Mouse (Mus musculus): ENCODE measurements around the gene Rasd1.

- no peak for TF ChIP-seq MEF2A (IDR thresholded peaks at IDR 0.05; ENCODE audit: extremely low read depth, insufficient replicate concordance, low read depth, low read length, poor library complexity, severe bottlenecking)
- TF ChIP-seq MYC (IDR thresholded peaks at IDR 0.05; ENCODE audit: low read depth, low read length), result no peak
- TF ChIP-seq POLR2A (IDR thresholded peaks at IDR 0.05; ENCODE audit: control insufficient read depth in 1 of 2, insufficient read depth in 1 of 2, low read depth in 1 of 2, low read length in 2 of 2, poor library complexity in 1 of 2), result no peak
- no peak for TF ChIP-seq CHD2 (IDR thresholded peaks at IDR 0.05; ENCODE audit: low read length)
- TF ChIP-seq ELF1 (IDR thresholded peaks at IDR 0.05; ENCODE audit: low read depth, low read length), result no peak
- no peak for TF ChIP-seq CTCF (IDR thresholded peaks at IDR 0.05 in 2 of 3, conservative IDR thresholded peaks at IDR 0.05 in 1 of 3; ENCODE audit: control insufficient read depth in 1 of 3, insufficient read depth in 1 of 3, low read depth in 2 of 3, low read length in 3 of 3, poor library complexity in 1 of 3, severe bottlenecking in 1 of 3)
These were observed 2.2 kb downstream of the Rasd1 start for GRCm38 (mm10) chr11:59962590-59962989.
